Mouse (Mus musculus) spleen, postnatal 10 days (tissue): Measurements from ENCODE around the gene Slc34a3.
A peak's percentile ranks its signal among the peaks of the same experiment; 100 is the strongest.

Experiments
- DNase-seq, 2 experiments: peaks; one replicate each; pipeline ENCODE4 v3.0.0; 2021 to 2022; ENCODE audit warnings: low spot score in 2 of 2

Gene Slc34a3

GRCm38 (mm10) chr2:25252331-25252730, 18.2 kb upstream of the Slc34a3 start:
- peak in 1 of 2 experiments; percentile 54 for DNase-seq

- DNase-seq: no peak
Measured at GRCm38 (mm10) chr2:25246183-25247072, 12.3 kb upstream of the Slc34a3 start, which contains the start of gene AL732309.1. TSS of gene AL732309.1 (minus strand) at chr2:25246863.

- DNase-seq: no peak
Measured at GRCm38 (mm10) chr2:25244144-25244543, 10.0 kb upstream of the Slc34a3 start.

GRCm38 (mm10) chr2:25243342-25243741, 9.2 kb upstream of the Slc34a3 start:
- no peak for DNase-seq

- DNase-seq: no peak
Measured at GRCm38 (mm10) chr2:25242101-25242506, 7.9 kb upstream of the Slc34a3 start, which contains the start of the genes Rnf208 and Cysrt1. TSS of gene Rnf208 (plus strand) at chr2:25242255. TSS of gene Cysrt1 (minus strand) at chr2:25242452.

- no peak for DNase-seq
Measured at GRCm38 (mm10) chr2:25241438-25241775, 7.2 kb upstream of the Slc34a3 start.

GRCm38 (mm10) chr2:25240723-25241437, 6.7 kb upstream of the Slc34a3 start:
- DNase-seq: peak in 1 of 2 experiments; percentile 54

GRCm38 (mm10) chr2:25240310-25240709, 6.1 kb upstream of the Slc34a3 start:
- no peak for DNase-seq

- no peak for DNase-seq
Measured at GRCm38 (mm10) chr2:25239766-25240165, 5.6 kb upstream of the Slc34a3 start.

GRCm38 (mm10) chr2:25238106-25238505, 3.9 kb upstream of the Slc34a3 start:
- no peak for DNase-seq

- no peak for DNase-seq
Measured at GRCm38 (mm10) chr2:25237522-25237921, 3.4 kb upstream of the Slc34a3 start.

- no peak for DNase-seq
Measured at GRCm38 (mm10) chr2:25236614-25237013, 2.5 kb upstream of the Slc34a3 start, which contains the start of gene Rnf224. TSS of gene Rnf224 (minus strand) at chr2:25236787.

- DNase-seq: no peak
Measured at GRCm38 (mm10) chr2:25234551-25235220, 522 bp upstream of the Slc34a3 start.

GRCm38 (mm10) chr2:25233421-25233820, 743 bp downstream of the Slc34a3 start:
- DNase-seq: no peak

GRCm38 (mm10) chr2:25231038-25231437, 3.1 kb downstream of the Slc34a3 start:
- DNase-seq: no peak

GRCm38 (mm10) chr2:25230581-25230980, 3.6 kb downstream of the Slc34a3 start:
- DNase-seq: no peak

GRCm38 (mm10) chr2:25229582-25229981, 4.6 kb downstream of the Slc34a3 start:
- no peak for DNase-seq

GRCm38 (mm10) chr2:25228995-25229530, 5.1 kb downstream of the Slc34a3 start:
- DNase-seq: no peak

- DNase-seq: peak; percentile 90 to 94
Measured at GRCm38 (mm10) chr2:25228431-25228889, 5.7 kb downstream of the Slc34a3 start.

- DNase-seq: no peak
Measured at GRCm38 (mm10) chr2:25227406-25227805, 6.8 kb downstream of the Slc34a3 start.

- no peak for DNase-seq
Measured at GRCm38 (mm10) chr2:25226864-25227263, 7.3 kb downstream of the Slc34a3 start.
